Mouse (Mus musculus) forebrain, embryonic 16.5 days (tissue): ENCODE measurements around the gene Zfp991. TPM values are rescaled to one million over a fixed set of nuclear protein-coding genes. Genes with fewer than 3 reads are reported as not detected.
"Not testable (repeated sequence)": the region's sequence is repeated elsewhere in the genome, so short reads cannot be mapped to it uniquely, and the experiment has no call there.

Experiments used
- ATAC-seq: fragments of 200-750 bp; cut with Nextera tagmentation; 2 replicates; pipeline ENCODE4 v1.8.0; 2017; ENCODE audit warnings: mild to moderate bottlenecking, moderate library complexity
- H3K27ac ChIP-seq: fragments of 300-500 bp; sonication (generic); 2 replicates; pipeline ENCODE4 v1.5.1; 2014; ENCODE audit warnings: low read length, control low read depth
- H3K27me3 ChIP-seq: fragments of 300-500 bp; sonication (generic); replicated peaks from 2 replicates; pipeline ENCODE4 v1.6.1; 2014; ENCODE audit warnings: low read length; ENCODE audit not compliant: control insufficient read depth, insufficient read depth
- H3K36me3 ChIP-seq: fragments of 300-500 bp; sonication (generic); 2 replicates; pipeline ENCODE4 v1.6.1; 2014; ENCODE audit not compliant: control insufficient read depth, insufficient read depth
- H3K4me1 ChIP-seq: fragments of 300-500 bp; sonication (generic); replicated peaks from 2 replicates; pipeline ENCODE4 v1.6.1; 2014; ENCODE audit warnings: low read length; ENCODE audit not compliant: control insufficient read depth, insufficient read depth
- H3K4me2 ChIP-seq: fragments of 300-500 bp; sonication (generic); 2 replicates; pipeline ENCODE4 v1.6.1; 2014; ENCODE audit warnings: mild to moderate bottlenecking, low read length, control low read depth
- H3K4me3 ChIP-seq: fragments of 300-500 bp; sonication (generic); replicated peaks from 2 replicates; pipeline ENCODE4 v1.5.1; 2014; ENCODE audit warnings: mild to moderate bottlenecking, low read length, control low read depth
- H3K9ac ChIP-seq: fragments of 300-500 bp; sonication (generic); replicated peaks from 2 replicates; pipeline ENCODE4 v1.6.1; 2014; ENCODE audit warnings: low read depth, low read length, control low read depth
- H3K9me3 ChIP-seq: fragments of 300-500 bp; sonication (generic); 2 replicates; pipeline ENCODE4 v1.6.1; 2016; ENCODE audit warnings: low read length; ENCODE audit not compliant: control insufficient read depth
- WGBS: fragments of 180-500 bp; shearing (Covaris S2); extraction: QIAGEN DNeasy Blood & Tissue Kit; methylation state at CpG from one replicate; pipeline ENCODE4 v1.1.7; 2014; 5-methylcytosine and 5-hydroxymethylcytosine counted together
- polyA plus RNA-seq: library from polyadenylated mRNA; unstranded; fragments of >200 nt; fragmentation: Nextera tagmentation; extraction: Ambion mirVana; gene quantifications from 2 replicates; pipeline ENCODE4 v1.2.1, GENCODE M21; 2015

The Zfp991 gene
- polyA plus RNA-seq, 1 experiment from 2014 or later = 4.1 TPM

DNA sequence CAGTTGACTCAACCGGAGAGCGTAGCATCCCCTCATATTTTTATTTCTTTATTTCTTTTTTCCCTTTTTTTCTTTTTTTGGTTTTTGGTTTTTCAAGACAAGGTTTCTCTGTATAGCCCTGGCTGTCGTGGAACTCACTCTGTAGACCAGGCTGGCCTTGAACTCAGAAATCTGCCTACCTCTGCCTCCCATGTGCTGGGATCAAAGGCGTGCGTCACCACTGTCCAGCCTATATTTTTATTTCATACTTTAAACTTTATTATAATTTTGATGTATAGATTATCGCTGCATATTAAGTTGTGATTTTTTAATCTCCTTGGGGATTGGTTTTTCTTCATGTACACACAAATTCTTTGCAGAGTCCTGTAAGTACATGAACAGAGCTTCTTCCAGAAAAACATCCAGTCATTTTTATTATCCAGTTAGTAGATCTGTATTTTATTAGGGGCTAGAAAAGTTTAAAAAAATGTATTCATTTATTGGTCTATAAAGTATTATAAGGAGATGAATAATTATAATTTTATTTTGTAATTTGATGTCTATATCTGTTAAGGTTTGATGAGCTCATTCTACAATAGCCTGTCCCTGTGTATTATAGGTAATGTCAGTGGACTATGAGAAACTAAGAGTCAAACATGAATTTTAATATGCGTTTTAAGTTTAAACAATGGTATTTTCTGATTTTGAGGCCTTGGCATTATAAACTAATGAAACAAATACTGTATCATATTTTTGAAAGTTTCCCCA lies 80.5 kb downstream of the Zfp991 start:
- not testable (repeated sequence) for H3K36me3 ChIP-seq, H3K4me2 ChIP-seq, H3K9me3 ChIP-seq, H3K4me3 ChIP-seq, ATAC-seq, H3K9ac ChIP-seq, H3K27ac ChIP-seq, H3K27me3 ChIP-seq, H3K4me1 ChIP-seq
- 94% methylated on average over 3 of the region's 7 CpGs for WGBS

DNA sequence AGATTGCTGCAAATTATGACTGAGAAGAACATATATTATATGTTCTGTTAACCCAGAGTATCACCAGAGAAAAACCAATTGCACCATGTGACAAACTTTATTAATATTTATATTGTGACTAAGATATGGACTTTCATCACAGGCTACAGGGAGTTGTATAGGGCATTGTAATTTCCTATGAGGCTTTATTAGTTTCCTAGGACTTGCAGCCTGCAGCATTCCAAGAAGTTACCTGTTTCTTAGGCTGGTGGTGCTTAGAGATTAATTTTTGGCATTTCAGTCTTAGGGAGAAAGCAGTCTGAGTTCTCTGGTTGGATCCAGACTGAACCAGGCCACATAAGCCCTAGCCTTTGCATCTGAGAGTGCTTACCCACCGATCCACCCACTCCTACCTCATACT lies 82.4 kb downstream of the Zfp991 start:
- not testable (repeated sequence) for H3K4me1 ChIP-seq, H3K4me3 ChIP-seq, H3K4me2 ChIP-seq, H3K9ac ChIP-seq, H3K9me3 ChIP-seq, H3K27me3 ChIP-seq, H3K27ac ChIP-seq, H3K36me3 ChIP-seq, ATAC-seq
- no CpG with 5 or more reads among the region's 1 CpGs for WGBS

DNA sequence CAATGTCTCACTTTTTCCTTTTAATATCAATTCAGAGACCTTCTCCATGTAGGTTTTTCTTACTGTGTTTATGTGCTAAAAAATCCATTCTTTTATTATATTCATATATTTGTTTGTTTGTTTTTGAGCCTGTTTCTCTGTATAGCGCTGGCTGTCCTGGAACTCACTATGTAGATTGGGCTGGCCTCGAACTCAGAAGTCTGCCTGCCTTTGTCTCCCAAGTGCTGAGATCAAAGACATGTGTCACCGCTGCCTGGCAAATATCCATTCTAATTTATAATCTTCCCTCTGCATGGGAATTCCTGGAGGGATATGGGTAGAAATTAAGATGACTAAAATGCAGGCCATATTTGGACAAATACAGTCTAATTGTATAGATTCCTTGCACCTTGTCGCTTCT lies 85.8 kb downstream of the Zfp991 start:
- H3K27ac ChIP-seq, H3K4me1 ChIP-seq, H3K9ac ChIP-seq, H3K4me3 ChIP-seq, ATAC-seq, H3K4me2 ChIP-seq, H3K27me3 ChIP-seq, H3K36me3 ChIP-seq: not testable (repeated sequence)
- peaks cover 10% of the 10 kb centered on the region for H3K9me3 ChIP-seq
- 70% methylated on average over 2 of the region's 4 CpGs for WGBS

DNA sequence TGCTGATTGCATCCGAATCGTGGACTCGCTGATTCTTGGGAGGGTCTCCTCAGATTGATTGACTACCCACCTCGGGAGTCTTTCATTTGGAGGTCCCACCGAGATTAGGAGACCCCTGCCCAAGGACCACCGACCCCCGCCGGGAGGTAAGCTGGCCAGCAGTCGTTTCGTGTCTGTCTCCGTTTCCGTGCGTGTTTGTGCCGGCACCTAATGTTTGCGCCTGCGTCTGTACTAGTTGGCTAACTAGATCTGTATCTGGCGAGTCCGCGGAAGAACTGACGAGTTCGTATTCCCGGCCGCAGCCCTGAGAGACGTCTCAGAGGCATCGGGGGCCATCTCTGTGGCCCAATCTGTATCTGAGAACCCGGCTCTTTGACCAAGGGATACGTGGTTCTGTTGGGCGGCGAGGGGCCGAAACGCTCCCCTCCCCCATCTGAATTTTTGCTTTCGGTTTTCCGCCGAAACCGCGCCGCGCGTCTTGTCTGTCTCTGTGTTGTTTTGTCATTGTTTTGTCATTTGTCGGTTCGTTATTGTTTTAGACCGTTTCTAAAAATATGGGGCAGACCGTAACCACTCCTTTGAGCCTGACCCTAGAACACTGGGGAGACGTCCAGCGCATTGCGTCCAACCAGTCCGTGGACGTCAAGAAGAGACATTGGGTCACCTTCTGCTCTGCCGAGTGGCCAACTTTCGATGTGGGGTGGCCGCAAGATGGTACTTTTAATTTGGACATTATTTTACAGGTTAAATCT lies 87.7 kb downstream of the Zfp991 start:
- not testable (repeated sequence) for H3K27ac ChIP-seq, H3K27me3 ChIP-seq, ATAC-seq, H3K36me3 ChIP-seq, H3K4me1 ChIP-seq, H3K9ac ChIP-seq
- H3K4me2 ChIP-seq = peak overlapping the region; percentile 25; the same call in 1 of the 2 replicates
- peak overlapping the region; percentile 29 for H3K4me3 ChIP-seq
- peaks cover 10% of the 10 kb centered on the region for H3K9me3 ChIP-seq
- 73% methylated on average over 51 of the region's 51 CpGs for WGBS

DNA sequence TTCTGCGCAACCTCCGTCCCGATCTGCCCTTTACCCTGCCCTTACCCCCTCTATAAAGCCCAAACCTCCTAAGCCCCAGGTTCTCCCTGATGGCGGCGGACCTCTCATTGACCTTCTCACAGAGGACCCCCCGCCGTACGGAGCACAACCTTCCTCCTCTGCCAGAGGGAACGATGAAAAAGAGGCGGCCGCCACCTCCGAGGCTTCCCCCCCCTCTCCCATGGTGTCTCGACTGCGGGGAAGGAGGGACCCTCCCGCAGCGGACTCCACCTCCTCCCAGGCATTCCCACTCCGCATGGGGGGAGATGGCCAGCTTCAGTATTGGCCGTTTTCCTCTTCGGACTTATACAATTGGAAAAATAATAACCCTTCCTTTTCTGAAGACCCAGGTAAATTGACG lies 88.4 kb downstream of the Zfp991 start:
- H3K4me3 ChIP-seq, H3K4me2 ChIP-seq, H3K36me3 ChIP-seq, ATAC-seq, H3K27ac ChIP-seq, H3K9ac ChIP-seq, H3K27me3 ChIP-seq, H3K4me1 ChIP-seq: not testable (repeated sequence)
- WGBS = 82% methylated on average over 17 of the region's 20 CpGs
- H3K9me3 ChIP-seq = peaks cover 13% of the 10 kb centered on the region

DNA sequence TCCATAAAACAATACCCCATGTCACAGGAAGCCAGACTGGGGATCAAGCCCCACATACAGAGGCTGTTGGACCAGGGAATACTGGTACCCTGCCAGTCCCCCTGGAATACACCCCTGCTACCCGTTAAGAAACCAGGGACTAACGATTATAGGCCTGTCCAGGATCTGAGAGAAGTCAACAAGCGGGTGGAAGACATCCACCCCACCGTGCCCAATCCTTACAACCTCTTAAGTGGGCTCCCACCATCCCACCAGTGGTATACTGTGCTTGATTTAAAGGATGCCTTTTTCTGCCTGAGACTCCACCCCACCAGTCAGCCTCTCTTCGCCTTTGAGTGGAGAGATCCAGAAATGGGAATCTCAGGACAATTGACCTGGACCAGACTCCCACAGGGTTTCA lies 90.2 kb downstream of the Zfp991 start:
- not testable (repeated sequence) for H3K4me2 ChIP-seq, H3K9ac ChIP-seq, H3K4me3 ChIP-seq, H3K27me3 ChIP-seq, ATAC-seq, H3K4me1 ChIP-seq, H3K27ac ChIP-seq, H3K36me3 ChIP-seq
- H3K9me3 ChIP-seq = peaks cover 16% of the 10 kb centered on the region
- 82% methylated on average over 5 of the region's 5 CpGs for WGBS

DNA sequence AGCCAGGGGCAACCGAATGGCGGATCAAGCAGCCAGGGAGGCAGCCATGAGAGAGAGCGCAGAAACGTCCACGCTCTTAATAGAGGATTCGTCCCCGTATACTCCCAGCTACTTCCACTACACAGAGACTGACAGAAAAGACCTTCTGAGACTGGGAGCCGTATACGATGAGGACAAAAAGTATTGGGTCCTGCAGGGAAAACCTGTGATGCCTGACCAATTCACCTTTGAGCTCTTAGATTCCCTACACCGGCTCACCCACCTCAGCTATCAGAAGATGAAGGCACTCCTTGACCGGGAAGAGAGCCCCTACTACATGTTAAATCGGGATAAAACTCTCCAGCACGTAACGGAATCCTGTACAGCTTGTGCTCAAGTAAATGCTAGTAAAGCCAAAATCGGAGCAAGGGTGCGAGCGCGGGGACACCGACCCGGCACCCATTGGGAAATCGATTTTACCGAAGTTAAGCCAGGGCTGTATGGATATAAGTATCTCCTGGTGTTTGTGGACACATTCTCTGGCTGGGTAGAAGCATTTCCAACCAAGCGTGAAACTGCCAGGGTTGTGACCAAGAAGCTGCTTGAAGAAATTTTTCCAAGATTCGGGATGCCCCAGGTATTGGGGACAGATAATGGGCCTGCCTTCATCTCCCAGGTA lies 92.1 kb downstream of the Zfp991 start:
- not testable (repeated sequence) for H3K4me2 ChIP-seq, H3K36me3 ChIP-seq, H3K4me1 ChIP-seq, H3K4me3 ChIP-seq, ATAC-seq, H3K27ac ChIP-seq, H3K27me3 ChIP-seq, H3K9ac ChIP-seq
- 97% methylated on average over 23 of the region's 24 CpGs for WGBS
- peaks cover 16% of the 10 kb centered on the region for H3K9me3 ChIP-seq

DNA sequence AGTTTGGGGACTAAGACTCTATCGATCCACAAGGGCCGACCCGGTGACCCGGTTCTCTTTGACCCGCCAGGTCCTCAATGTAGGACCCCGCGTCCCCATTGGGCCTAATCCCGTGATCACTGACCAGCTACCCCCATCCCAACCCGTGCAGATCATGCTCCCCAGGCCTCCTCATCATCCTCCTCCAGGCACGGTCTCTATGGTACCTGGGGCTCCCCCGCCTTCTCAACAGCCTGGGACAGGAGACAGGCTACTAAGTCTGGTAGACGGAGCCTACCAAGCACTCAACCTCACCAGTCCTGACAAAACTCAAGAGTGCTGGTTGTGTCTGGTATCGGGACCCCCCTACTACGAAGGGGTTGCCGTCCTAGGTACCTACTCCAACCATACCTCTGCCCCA lies 93.8 kb downstream of the Zfp991 start:
- not testable (repeated sequence) for ATAC-seq, H3K4me1 ChIP-seq, H3K9me3 ChIP-seq, H3K9ac ChIP-seq, H3K27me3 ChIP-seq, H3K27ac ChIP-seq, H3K4me2 ChIP-seq, H3K36me3 ChIP-seq, H3K4me3 ChIP-seq
- WGBS = 97% methylated on average over 8 of the region's 15 CpGs

DNA sequence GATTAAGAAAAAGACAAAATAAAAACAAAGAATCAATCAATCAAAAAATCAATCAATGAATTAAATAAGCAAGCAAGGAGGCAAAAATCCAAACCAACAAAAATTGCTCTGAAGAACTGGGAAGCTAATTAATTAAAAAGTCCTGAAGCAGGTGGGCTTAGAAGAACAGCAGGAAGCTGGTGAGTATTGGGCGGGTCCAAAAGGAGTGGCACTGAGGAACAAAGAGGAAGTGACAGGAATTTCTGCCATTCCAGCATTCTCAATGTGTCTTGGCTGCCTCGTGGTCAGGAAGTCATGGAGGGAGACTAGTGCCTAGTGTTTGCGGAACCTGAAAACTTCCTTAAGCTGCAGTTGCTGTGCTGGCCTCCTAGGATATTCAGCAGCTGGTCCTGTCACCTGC lies 98.2 kb downstream of the Zfp991 start:
- not testable (repeated sequence) for H3K4me1 ChIP-seq, H3K4me2 ChIP-seq, H3K27me3 ChIP-seq, H3K36me3 ChIP-seq, ATAC-seq, H3K9ac ChIP-seq, H3K27ac ChIP-seq, H3K4me3 ChIP-seq
- WGBS = 54% methylated on average over 2 of the region's 3 CpGs
- H3K9me3 ChIP-seq = peaks cover 21% of the 10 kb centered on the region
